Mouse (Mus musculus): Measurements from ENCODE around the gene Ttc39b.
A peak's percentile ranks its signal among the peaks of the same experiment; 100 is the strongest.

Ttc39b gene

DNA sequence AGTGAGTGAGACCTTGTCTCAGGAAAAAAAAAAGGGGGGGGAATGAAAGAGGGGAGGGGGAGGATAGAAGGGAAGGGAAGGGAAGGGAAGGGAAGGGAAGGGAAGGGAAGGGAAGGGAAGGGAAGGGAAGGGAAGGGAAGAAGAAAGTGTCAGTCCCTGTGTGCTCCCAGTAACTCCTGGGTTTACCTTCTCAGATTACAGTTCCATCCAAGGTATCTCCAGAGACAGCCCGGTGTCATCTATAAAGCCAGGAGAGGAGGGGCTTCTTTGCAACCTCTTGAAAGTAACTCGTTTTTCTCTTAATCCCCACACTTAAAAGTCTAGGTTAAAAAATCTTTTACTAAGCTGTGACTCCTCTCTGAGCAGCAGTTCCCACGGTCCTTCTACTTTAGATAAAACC is 5.3 kb downstream of the Ttc39b start:
- DNase-seq (ENCODE audit: extremely low read depth, insufficient read length, low spot score): no peak

DNA sequence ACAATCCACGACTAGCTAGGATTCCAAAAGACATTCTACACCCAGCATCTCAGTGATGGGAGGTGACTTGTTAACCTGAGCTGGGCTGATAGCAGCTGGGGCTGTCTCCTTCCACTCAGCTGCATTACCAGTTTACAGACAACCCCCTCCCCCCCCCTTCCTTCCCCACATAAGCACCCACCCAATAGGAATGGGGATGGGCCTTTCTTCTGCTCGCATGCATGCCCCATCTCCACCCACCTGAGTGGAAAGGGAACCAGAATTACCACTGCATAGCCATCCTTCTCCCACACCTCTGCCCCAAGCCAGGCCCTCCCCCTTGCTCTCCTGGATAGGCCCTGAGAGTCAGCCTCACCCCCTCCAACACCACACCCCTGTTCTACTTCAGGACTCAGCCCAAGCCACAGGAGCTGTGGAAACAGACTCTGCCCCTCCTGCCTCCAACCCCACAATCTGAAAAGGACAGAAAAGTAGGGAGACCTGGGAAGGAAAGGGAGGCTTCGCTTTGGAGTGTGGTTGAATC is 6.2 kb downstream of the Ttc39b start:
- DNase-seq (ENCODE audit: extremely low read depth, insufficient read length, low spot score): no peak

DNA sequence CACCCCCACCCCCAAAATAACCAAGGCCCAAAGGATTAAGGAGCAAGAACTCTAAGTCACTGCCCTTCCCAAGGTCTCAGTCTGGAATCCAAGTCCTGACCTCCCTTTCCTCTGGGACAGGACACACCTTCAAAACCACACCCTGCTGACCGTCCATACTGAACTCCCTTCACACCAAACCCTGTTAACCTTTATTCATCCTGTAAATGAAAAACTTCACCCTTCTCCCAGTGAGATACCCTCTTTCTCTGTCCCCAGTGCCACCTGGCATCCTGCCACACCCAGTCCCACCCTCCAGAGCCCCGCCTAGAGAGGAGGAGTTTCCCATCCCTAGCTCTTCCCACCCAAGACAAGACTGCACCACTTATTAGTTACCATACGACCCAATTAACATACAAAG is 7.3 kb downstream of the Ttc39b start:
- DNase-seq (ENCODE audit: extremely low read depth, insufficient read length, low spot score): peak; percentile 46

DNA sequence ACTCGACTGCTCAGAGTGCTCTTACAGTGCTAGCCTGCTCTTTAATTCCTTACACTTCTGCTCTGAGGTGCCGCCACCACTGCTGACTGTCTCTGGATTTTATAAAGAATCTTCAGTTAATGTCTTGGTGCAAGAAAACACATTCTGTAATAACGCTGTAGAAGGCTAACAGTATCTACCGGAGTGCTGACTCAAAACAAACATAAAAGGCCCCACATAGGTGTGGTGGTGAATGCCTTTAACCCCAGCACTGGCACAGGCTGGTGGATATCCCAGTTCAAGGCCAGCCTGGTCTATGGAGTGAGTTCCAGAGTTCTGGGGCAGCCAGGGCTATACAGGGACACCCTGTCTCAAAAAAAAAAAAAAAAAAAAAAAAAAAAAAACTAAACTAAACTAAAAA is 8.1 kb downstream of the Ttc39b start:
- DNase-seq (ENCODE audit: extremely low read depth, insufficient read length, low spot score): no peak

DNA sequence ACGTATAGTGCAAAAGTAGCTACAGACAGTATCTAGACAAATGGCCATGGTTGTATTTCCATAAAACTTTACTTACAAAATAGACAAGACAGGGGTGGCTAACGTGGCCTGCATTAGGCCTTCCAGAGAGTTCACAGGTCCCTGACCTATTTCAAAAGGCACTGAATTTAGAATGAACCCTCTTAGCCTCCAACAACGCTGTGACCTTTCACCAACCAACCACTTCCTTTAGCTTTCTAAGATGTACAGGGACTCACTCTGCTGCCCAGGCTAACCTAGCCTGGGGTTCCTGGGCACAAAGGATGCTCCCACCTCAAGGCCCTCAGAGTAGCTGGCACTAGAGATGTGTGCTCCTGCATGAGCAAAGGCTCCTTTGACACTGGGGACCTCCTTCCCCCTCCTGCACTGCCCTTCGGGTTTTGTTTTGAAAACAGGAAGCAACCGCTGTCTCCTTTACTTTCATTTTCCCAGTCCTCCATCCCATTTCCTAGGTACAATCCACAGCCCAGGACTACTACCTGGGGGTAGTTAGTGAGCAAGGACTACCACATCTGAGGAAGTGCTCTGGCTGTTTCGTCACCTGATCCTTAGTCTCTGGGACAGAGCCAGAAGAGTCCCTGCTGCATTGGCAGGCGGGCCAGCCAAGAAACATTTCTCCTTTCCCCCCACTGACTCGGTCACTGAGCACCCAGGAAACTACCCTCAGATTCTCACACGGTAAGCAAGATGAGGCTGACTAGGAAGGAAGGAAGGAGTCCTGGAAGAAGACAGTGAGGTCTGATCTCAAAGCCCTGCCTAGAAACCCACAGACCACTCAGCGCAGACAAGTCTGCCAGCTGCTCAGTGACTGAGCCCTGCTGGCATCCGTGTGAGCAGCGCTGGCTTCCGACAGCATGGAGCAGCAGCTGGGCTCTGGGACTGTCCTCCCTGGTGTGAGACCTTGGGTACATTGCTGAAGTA is 8.9 kb downstream of the Ttc39b start:
- DNase-seq (ENCODE audit: extremely low read depth, insufficient read length, low spot score): peak; percentile 79

DNA sequence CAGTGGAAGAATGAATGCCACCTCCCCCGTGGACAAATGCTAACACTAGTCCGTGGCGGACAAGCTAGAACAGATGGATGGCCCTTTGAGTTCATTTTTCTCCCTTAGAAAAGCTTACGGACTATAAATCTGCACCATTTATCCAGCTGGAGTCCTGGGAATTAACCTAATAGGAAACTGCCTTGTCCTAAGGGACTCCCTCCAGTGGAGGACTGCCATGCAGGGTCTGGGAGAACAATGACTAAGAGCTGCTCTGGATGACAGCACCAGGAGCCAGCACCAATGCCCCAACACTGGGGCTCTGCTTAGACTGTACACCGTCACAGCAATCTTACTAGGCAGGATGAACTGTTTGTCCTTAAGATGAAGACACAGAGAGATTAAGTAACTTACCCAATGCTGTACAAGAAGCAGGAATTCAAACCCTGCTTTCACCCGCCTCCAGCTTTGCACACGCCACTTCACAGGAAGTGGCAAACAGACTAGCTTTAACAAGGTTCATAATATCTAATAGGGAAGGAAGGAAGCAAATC is 9.7 kb downstream of the Ttc39b start:
- DNase-seq (ENCODE audit: extremely low read depth, insufficient read length, low spot score): no peak

DNA sequence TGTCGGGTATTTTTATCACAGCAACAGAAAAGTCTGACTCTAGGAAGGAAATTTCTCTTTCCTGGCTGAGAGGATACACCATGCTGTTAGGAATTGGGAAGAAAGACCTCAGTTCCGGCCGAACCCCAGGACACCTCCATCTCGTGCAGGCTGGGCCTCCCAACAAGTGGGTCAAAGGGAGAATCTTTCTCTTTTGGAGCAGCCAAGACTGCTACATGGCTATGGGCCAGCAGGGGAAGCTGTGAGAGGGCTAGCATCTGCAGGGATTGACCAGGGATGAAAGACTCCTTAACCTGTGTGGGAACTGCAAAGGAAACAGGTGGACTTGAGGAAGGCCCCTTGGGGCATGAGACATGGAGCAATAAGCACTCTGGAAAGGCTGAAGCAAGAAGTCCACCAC is 11.7 kb downstream of the Ttc39b start:
- no peak for DNase-seq (ENCODE audit: extremely low read depth, insufficient read length, low spot score)

DNA sequence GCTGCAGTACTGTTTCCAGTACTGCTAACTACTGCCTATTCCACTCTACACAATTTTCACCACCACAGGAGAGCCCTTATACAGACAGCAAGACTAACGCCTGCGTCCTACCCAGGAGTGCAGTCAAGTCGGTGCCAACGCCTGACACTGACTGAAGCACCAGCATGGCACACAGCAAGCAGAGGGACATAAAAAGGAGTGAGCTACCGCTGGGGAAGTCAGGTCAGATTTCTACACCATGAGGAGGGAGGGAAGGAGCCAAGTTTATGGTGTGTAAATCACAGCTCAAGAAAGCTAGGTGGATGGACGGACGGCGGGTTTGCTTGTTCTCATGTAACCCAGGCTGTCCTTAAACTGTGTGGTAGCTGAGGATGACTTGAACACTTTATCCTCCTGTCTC is 12.6 kb downstream of the Ttc39b start:
- DNase-seq (ENCODE audit: extremely low read depth, insufficient read length, low spot score): no peak

DNA sequence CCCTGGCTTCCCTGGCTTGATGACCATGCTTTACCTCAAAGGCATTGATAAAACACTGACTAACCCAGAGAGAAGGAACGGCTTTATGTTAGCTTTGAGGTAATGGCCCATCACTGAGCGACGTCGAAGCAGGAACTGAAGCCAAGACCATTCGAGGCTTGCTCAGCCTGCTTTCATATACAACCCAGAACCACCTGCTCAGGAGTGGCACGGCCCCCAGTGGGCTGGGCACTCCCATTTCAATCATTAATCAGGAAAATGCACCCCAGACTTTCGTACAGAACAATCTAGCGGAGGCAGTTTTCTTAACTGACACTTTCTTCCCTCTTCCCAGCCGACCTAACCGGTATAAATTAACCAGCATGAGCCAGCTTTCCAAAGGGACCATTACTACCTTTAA is 13.1 kb downstream of the Ttc39b start:
- no peak for DNase-seq (ENCODE audit: extremely low read depth, insufficient read length, low spot score)

DNA sequence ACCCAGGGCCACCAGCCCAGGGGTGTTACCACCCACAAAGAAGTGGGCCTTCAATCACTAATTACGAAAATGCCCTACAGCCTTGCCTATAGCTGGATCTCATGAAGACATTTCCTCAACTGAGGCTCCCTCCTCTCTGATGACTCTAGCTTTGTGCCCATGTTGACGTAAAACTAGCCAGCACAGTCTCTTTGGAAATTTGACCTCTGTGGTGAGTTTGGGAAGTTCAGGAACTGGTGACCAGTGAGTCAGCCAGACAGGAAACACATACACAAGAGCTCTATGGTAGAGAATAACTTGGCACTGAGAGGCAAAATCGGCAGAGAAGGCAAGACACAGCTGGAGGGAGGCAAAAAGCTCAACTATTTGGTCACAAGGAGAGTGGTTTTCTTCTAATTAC is 15.1 kb downstream of the Ttc39b start:
- DNase-seq (ENCODE audit: extremely low read depth, insufficient read length, low spot score): peak; percentile 84

DNA sequence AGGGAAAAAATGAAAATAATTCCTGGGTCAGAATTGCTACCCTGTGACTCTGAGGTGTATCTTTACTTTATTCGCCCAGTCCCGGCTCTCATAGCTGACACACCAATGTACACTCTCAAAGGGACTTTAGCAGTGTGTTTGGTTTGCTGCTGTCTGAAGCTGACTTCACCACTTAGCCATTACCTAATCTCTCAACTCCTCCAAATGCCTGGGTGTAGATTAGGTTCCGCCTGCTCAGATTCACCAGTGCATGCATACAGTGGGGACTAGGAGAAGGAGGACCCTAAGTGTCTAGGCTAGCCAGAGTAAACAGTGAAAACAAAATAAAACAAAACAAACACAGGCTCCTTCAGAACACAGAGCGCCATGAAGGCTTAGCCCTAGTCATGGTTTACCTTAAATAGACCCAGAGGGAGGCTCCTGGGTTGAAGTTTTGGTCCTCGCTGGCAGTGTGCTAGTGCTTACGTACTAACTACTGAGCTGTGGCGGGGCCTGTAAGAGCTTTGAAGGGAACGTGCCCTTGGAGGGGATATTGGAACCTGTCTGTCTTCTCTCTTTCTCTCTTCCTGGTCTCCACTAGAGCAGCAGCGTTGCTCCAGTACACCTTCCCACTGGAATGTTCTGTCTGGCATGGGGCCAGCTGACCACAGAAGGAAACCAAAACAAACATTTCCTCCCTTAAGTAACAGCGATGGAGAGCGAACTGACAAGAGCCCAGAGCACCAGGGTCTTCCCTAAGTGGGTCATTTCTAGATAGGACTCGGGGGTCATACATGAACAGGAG is 16.2 kb downstream of the Ttc39b start:
- peak; percentile 47 for DNase-seq (ENCODE audit: extremely low read depth, insufficient read length, low spot score)

DNA sequence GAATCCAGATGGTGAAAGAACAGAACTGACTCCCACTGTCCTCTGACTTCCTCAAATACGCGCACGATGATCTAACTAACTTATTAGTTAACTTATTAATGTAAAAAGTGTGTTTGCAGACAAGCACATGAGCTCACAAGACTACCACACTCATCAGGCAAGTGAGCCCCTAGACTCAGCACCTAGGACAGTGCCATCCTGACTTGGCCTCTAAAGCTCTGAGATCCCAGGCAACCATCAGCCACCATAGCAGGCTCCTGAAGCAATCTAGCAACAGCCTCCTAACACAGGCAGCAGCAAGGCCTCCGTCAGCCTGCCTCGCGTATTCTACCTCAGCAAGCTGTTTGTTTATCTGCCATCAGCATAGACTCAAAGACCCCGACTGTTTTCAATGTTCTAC is 17.2 kb downstream of the Ttc39b start:
- DNase-seq (ENCODE audit: extremely low read depth, insufficient read length, low spot score): no peak

DNA sequence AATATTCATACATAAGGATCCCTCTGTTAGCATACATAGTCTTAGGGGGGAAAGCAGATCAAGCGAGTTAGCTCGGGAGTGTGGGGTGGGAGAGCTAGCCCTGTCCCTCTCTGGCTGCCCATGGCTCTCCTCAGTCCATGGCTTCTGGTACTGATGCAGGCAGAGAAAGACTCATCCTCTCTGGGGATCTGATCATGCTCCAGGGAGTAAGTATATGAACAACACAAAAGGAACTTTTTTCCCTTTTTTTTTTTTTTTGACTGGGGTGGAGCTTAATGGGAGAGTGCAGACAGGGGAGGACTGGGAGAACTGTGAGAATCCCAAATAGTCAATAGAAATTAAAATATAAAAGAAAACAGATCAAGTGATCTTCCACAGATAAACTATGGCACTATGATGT is 19.0 kb downstream of the Ttc39b start:
- DNase-seq (ENCODE audit: extremely low read depth, insufficient read length, low spot score): no peak

DNA sequence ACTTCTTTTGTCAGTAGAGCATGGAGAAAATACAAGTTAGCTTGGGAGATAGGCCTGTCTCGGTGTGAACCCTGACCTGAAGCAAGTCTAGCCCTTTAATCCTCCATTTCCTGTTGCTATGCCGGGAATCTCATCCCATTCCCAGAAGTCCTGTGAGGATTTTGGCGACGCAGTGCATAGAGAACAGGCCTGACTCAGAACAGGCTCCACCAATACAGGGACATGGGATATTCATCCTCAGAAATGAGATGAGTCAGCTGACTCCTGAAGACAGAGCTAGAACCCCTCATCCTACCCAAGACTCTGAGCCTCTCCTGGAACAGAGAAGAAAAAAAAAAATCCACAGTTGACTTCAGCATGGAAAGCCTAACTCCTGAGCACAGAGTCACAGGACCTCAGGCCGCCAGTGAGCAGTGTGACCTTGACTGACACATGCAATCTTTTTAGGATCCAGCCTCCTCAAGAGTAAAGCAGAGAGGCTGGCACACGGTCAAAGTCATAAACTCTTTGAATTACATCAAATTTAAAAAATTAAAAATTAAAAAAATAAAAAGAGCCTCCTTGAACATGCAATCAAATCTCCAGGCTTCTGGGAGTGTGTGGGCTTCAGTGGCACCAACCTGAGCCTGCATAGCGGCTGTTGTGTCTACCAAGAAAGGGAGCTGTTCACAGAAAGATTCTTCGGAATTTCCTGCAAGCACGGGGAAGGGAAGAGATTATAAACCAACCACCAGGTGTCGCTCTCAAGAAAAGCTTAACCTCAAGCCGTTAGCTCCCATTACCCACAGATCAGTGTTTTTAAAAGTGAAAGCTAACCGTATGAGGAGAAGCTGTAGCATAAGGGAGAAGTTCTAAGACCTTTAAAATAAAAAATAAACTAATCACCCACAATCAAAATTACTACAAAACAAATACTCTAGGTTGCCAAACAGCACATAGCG is 20.9 kb downstream of the Ttc39b start:
- DNase-seq (ENCODE audit: extremely low read depth, insufficient read length, low spot score): peak; percentile 69

DNA sequence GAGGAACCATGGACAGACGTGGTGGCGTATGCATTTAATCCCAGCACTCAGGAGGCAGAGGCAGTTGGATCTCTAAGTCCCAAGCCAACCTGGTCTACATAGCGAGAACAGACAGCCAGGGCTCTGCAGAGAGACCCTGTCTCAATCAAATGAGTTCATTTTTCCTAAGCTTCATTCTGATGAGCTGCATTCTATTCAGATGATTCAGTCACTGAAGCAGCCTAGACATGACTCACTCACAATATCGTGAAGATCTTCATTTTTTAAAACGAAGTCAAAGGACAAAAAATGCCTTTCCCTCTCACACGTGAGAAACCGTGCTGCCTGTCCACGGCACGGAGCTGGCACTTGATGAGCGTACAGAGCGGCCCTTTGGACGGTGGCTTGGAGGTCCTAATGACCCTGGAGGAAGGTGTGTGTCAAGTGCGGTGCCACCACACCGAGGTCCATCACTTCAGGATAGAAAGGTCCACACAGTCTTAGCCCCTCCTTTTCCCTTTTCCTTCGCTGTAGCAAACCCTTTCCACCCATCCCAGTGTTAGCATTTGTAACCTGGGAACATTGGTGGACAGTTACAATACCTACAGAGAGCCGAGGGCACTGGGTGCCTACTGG is 21.8 kb downstream of the Ttc39b start:
- peak; percentile 83 for DNase-seq (ENCODE audit: extremely low read depth, insufficient read length, low spot score)

DNA sequence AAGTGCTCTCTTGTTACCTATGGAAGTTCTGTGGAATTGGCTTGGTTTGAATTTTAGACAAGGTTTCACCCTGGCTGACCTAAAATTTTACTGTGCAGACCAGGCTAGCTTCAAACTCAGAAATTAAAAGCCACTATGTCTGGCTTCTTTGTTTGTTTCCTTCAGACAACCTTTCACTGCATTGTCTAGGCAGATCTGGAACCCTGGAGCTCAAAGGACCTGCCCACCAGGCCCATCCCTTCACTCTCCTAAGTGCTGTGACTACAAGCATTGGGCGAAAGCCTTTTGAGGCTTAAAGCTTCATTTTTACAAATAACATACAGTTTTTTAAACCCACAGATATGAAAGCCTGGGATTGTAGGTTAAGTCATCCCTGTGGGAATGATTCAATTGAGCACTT is 22.3 kb downstream of the Ttc39b start:
- no peak for DNase-seq (ENCODE audit: extremely low read depth, insufficient read length, low spot score)

DNA sequence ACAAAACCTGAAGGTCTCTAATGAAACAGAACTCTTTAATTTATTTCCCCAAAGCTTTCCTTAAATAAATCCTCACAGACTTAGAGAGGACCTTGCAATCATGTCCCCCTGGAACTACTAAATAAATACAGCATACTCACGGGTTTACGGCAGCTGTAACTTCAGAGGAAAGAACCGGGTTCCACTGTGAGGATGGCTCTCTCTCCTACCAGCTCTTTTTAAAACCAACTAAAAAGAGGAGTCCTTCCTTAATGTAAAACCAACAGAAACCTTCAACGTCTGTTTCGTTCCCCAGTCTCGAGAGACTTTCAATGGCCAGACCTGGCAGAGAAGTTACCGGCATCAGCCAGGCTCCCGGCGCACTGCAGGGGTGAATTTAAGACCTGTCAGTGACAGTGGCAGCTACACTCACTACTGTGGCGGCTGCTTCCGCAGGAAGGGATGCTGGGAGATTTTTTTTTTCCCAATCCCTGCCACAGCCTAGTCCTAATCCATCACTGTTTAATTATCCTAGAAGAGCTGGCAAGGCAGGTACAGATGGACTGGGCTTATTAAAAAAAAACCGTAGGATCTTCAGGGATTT is 39.2 kb downstream of the Ttc39b start:
- DNase-seq (ENCODE audit: extremely low read depth, insufficient read length, low spot score): no peak

DNA sequence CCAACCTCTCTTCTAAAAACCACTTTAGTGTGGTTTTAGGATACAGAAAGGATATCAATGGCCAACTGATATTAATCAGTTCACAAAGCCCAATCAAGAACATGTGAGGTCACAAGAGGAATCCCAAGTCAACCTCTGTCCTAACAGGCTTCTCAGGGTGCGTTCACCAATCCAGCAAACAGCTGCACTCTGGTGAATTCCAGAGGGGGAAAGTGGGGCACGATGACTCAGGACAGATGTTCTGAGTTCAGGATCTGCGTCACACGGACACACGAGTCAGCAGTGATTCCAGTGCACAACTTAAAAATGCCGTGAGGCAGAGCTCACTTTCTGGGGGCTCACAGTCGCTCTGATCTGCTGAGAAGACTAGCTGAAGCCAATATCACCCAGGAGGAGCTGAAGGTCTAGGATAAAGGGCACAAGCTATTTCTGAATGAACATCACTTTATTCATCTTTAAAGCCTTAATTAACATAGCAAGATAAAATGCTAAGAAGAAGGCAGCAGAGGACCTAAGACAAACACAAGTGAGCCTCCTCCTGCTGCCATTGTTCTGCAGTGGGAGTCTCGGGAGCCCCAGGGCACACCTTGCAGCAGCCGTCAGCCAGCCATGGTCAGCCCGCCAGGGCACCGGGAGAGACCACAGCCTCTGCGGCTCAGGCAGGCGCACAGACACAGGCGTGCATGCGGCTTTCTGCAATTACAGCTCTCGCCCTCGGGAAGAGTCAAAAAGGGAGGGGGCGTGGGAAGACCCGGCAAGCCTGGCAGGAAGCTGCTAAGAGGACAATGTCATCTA is 39.9 kb downstream of the Ttc39b start:
- no peak for DNase-seq (ENCODE audit: extremely low read depth, insufficient read length, low spot score)

DNA sequence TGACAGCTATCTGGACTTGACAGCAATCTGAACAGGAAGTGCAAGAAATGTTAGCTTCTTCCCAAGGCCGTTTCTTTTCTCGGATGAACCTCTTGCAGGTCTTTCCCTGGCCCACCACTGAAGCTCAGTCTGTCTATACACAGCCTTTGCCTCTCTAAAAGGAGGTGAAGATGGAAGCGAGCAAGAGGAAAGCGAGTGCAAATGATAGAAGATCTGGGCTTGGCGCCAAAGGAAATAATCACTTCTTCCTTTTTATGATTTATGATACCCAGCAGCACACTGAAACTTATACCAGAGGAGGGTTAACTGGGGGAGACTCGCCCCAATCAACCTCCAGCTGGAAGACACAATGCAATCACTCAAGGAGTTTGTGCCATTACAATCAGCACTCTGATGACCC is 41.6 kb downstream of the Ttc39b start:
- DNase-seq (ENCODE audit: extremely low read depth, insufficient read length, low spot score): no peak

Data from 3134 (cell line).